Mouse (Mus musculus): ENCODE data around the gene Rasgef1b. TPM values are rescaled to one million over a fixed set of nuclear protein-coding genes. Genes with fewer than 3 reads are reported as not detected.

Gene Rasgef1b
- polyA plus RNA-seq, 1 experiment = 0.26 TPM

DNA sequence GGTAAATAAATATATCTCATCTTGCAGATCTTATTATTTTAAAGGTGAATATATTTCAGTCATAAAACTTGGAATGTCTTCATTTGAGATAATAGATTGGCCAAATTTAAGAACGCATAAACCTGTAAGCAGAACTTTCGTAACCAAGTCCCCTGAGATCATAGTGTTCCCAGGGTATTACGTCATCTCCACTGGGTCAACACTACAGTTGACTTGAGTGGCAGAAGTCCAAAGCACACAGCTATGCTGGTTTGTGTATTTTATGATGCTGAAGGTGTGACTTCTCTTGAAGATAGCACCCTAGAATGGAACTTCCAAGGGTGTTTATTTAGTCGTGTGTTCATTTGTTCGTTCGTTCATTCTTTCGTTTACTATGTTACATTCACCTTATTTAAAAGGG, 444.5 kb downstream of the Rasgef1b start:
- Histone ChIP-seq H3K4me2 (ENCODE audit: low read depth) (no peak overlapping the region), H3K79me2 (ENCODE audit: control insufficient read depth, insufficient read depth) (no peaks in the 10 kb centered on the region), H3ac (ENCODE audit: control insufficient read depth, insufficient read length) (no peak overlapping the region), H3K27me3 (ENCODE audit: control insufficient read depth, insufficient read depth, insufficient read length) (no peaks in the 10 kb centered on the region), H3K4me3 (no peak overlapping the region), H3K36me3 (ENCODE audit: control insufficient read depth, insufficient read depth) (no peaks in the 10 kb centered on the region)
- TF ChIP-seq REST (IDR thresholded peaks at IDR 0.05; ENCODE audit: insufficient read depth, insufficient read length) = no peak
- TF ChIP-seq POLR2A (IDR thresholded peaks at IDR 0.05; ENCODE audit: insufficient read length, low read depth) = no peak
- no peak for TF ChIP-seq MYOD1 (IDR thresholded peaks at IDR 0.05; ENCODE audit: control insufficient read depth in 1 of 3, insufficient read length in 2 of 3, low read depth in 2 of 3)
- no peak for TF ChIP-seq USF1 (IDR thresholded peaks at IDR 0.05; ENCODE audit: low read depth)
- no peak for TF ChIP-seq TCF3 (IDR thresholded peaks at IDR 0.05; ENCODE audit: insufficient read length, low read depth)
- no peak for TF ChIP-seq MYOG (IDR thresholded peaks at IDR 0.05; ENCODE audit: control insufficient read depth in 1 of 3, insufficient read depth in 1 of 3, insufficient read length in 2 of 3, low read depth in 2 of 3)
- TF ChIP-seq E2F4 (IDR thresholded peaks at IDR 0.05; ENCODE audit: insufficient read depth) = no peak
- no peak for TF ChIP-seq MAX (IDR thresholded peaks at IDR 0.05; ENCODE audit: low read depth)
- no peak for TF ChIP-seq CEBPB (IDR thresholded peaks at IDR 0.05; ENCODE audit: insufficient read depth, poor library complexity, severe bottlenecking)
- TF ChIP-seq SRF (IDR thresholded peaks at IDR 0.05; ENCODE audit: control insufficient read depth, insufficient read length, low read depth) = no peak
- TF ChIP-seq TCF12 (IDR thresholded peaks at IDR 0.05; ENCODE audit: insufficient read depth, poor library complexity, severe bottlenecking) = no peak

- no peaks in the 10 kb centered on the region for H3K79me2 ChIP-seq (ENCODE audit: control insufficient read depth, insufficient read depth)
- no peak for TF ChIP-seq SRF (IDR thresholded peaks at IDR 0.05; ENCODE audit: control insufficient read depth, insufficient read length, low read depth)
- TF ChIP-seq POLR2AphosphoS2 (IDR thresholded peaks at IDR 0.05; ENCODE audit: insufficient read length, low read depth) = no peak
- no peak for TF ChIP-seq CEBPB (IDR thresholded peaks at IDR 0.05; ENCODE audit: insufficient read depth, poor library complexity, severe bottlenecking)
- TF ChIP-seq MYOG (IDR thresholded peaks at IDR 0.05; ENCODE audit: control insufficient read depth in 1 of 3, insufficient read depth in 1 of 3, insufficient read length in 2 of 3, low read depth in 2 of 3) = no peak
- no peaks in the 10 kb centered on the region for H3K27me3 ChIP-seq (ENCODE audit: control insufficient read depth, insufficient read depth, insufficient read length)
- H3K36me3 ChIP-seq (ENCODE audit: control insufficient read depth, insufficient read depth) = no peaks in the 10 kb centered on the region
- no peak overlapping the region for H3K4me2 ChIP-seq (ENCODE audit: low read depth)
- no peak overlapping the region for H3ac ChIP-seq (ENCODE audit: control insufficient read depth, insufficient read length)
- no peak overlapping the region for H3K4me3 ChIP-seq
Measured at GRCm38 (mm10) chr5:99283636-99284035, 445.2 kb downstream of the Rasgef1b start.

- Histone ChIP-seq H3K27me3 (ENCODE audit: control insufficient read depth, insufficient read depth, insufficient read length) (peaks cover under 1% of the 10 kb centered on the region), H3K36me3 (ENCODE audit: control insufficient read depth, insufficient read depth) (no peaks in the 10 kb centered on the region), H3K4me3 (no peak overlapping the region), H3K4me2 (ENCODE audit: low read depth) (no peak overlapping the region), H3K79me2 (ENCODE audit: control insufficient read depth, insufficient read depth) (no peaks in the 10 kb centered on the region), H3ac (ENCODE audit: control insufficient read depth, insufficient read length) (no peak overlapping the region)
- TF ChIP-seq MAX (IDR thresholded peaks at IDR 0.05; ENCODE audit: low read depth) = no peak
- TF ChIP-seq REST (IDR thresholded peaks at IDR 0.05; ENCODE audit: insufficient read depth, insufficient read length) = no peak
- TF ChIP-seq MYOG (IDR thresholded peaks at IDR 0.05; ENCODE audit: control insufficient read depth in 1 of 3, insufficient read depth in 1 of 3, insufficient read length in 2 of 3, low read depth in 2 of 3) = no peak
- no peak for TF ChIP-seq TCF12 (IDR thresholded peaks at IDR 0.05; ENCODE audit: insufficient read depth, poor library complexity, severe bottlenecking)
- no peak for TF ChIP-seq E2F4 (IDR thresholded peaks at IDR 0.05; ENCODE audit: insufficient read depth)
- TF ChIP-seq MYOD1 (IDR thresholded peaks at IDR 0.05; ENCODE audit: control insufficient read depth in 1 of 3, insufficient read length in 2 of 3, low read depth in 2 of 3) = no peak
- no peak for TF ChIP-seq SRF (IDR thresholded peaks at IDR 0.05; ENCODE audit: control insufficient read depth, insufficient read length, low read depth)
- TF ChIP-seq TCF3 (IDR thresholded peaks at IDR 0.05; ENCODE audit: insufficient read length, low read depth) = no peak
- no peak for TF ChIP-seq POLR2A (IDR thresholded peaks at IDR 0.05; ENCODE audit: insufficient read length, low read depth)
- TF ChIP-seq CEBPB (IDR thresholded peaks at IDR 0.05; ENCODE audit: insufficient read depth, poor library complexity, severe bottlenecking) = no peak
- TF ChIP-seq POLR2AphosphoS2 (IDR thresholded peaks at IDR 0.05; ENCODE audit: insufficient read length, low read depth) = no peak
- TF ChIP-seq USF1 (IDR thresholded peaks at IDR 0.05; ENCODE audit: low read depth) = no peak
Measured at GRCm38 (mm10) chr5:99280536-99280935, 448.3 kb downstream of the Rasgef1b start.

DNA sequence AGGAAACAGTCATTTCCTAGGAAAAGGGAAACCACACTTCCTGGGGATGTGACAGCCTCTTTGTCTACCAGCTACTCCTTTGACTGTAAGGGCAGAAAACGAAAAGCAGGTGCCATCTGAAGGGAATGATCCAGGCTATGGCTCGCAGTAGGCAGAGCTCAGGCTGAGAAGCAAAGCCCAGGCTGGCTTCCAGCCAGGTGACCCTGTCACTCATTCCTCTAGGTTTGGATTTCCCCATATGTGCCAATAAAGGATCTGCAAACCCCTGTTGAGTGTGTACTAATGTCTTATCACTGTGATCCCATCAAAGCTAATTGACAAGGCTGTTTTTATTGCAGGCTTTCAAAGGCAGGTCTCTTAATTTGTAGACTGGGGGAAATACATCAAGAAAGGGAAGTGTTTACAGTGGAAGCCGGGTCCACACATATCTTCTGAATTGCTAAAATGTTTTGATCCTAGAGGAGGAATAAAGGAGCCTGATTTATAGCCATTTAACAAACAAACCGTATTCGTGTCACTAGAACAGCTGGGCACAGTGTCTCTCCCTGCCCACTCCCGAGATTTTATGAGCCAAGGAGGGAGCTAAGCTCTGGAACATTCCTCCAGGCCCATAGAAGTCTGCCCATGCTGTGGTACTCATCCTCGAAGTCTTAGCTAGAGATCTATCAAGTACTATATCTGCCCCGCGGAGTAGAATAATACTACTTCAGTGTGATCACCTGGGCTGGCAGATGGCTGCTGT, 449.7 kb downstream of the Rasgef1b start:
- no peaks in the 10 kb centered on the region for H3K79me2 ChIP-seq (ENCODE audit: control insufficient read depth, insufficient read depth)
- no peak overlapping the region for H3K4me2 ChIP-seq (ENCODE audit: low read depth)
- H3K4me3 ChIP-seq = no peak overlapping the region
- H3K27me3 ChIP-seq (ENCODE audit: control insufficient read depth, insufficient read depth, insufficient read length) = peaks cover 3% of the 10 kb centered on the region
- H3K36me3 ChIP-seq (ENCODE audit: control insufficient read depth, insufficient read depth) = no peaks in the 10 kb centered on the region
- H3ac ChIP-seq (ENCODE audit: control insufficient read depth, insufficient read length) = no peak overlapping the region
- no peak for TF ChIP-seq CEBPB (IDR thresholded peaks at IDR 0.05; ENCODE audit: insufficient read depth, poor library complexity, severe bottlenecking)
- no peak for TF ChIP-seq POLR2A (IDR thresholded peaks at IDR 0.05; ENCODE audit: insufficient read length, low read depth)
- TF ChIP-seq E2F4 (IDR thresholded peaks at IDR 0.05; ENCODE audit: insufficient read depth) = no peak
- TF ChIP-seq POLR2AphosphoS2 (IDR thresholded peaks at IDR 0.05; ENCODE audit: insufficient read length, low read depth) = no peak
- TF ChIP-seq MAX (IDR thresholded peaks at IDR 0.05; ENCODE audit: low read depth) = no peak
- TF ChIP-seq TCF3 (IDR thresholded peaks at IDR 0.05; ENCODE audit: insufficient read length, low read depth) = no peak
- no peak for TF ChIP-seq TCF12 (IDR thresholded peaks at IDR 0.05; ENCODE audit: insufficient read depth, poor library complexity, severe bottlenecking)
- no peak for TF ChIP-seq MYOG (IDR thresholded peaks at IDR 0.05; ENCODE audit: control insufficient read depth in 1 of 3, insufficient read depth in 1 of 3, insufficient read length in 2 of 3, low read depth in 2 of 3)
- TF ChIP-seq USF1 (IDR thresholded peaks at IDR 0.05; ENCODE audit: low read depth) = no peak
- no peak for TF ChIP-seq MYOD1 (IDR thresholded peaks at IDR 0.05; ENCODE audit: control insufficient read depth in 1 of 3, insufficient read length in 2 of 3, low read depth in 2 of 3)
- no peak for TF ChIP-seq REST (IDR thresholded peaks at IDR 0.05; ENCODE audit: insufficient read depth, insufficient read length)
- TF ChIP-seq SRF (IDR thresholded peaks at IDR 0.05; ENCODE audit: control insufficient read depth, insufficient read length, low read depth) = no peak
